Mouse (Mus musculus) liver, embryonic 14.5 days (tissue): ENCODE results near the gene Sik3.

Experiments
- CTCF ChIP-seq: IDR thresholded peaks from 2 replicates; pipeline ENCODE4 v1.5.1; 2016; ENCODE audit warnings: antibody characterized with exemption, low read depth, control low read depth
- EP300 ChIP-seq: IDR thresholded peaks from 2 replicates; pipeline ENCODE4 v1.6.1; 2016; ENCODE audit warnings: antibody characterized with exemption, low read depth

- TF ChIP-seq CTCF, result no peak
- TF ChIP-seq EP300, result no peak
These were observed 137.5 kb downstream of the Sik3 start for GRCm38 (mm10) chr9:46150116-46150515.
